Mouse (Mus musculus) stomach, postnatal 0 days (tissue): ENCODE measurements around the gene Dock4.

Experiments
- CTCF ChIP-seq: IDR thresholded peaks from 2 replicates; pipeline ENCODE4 v1.5.1; 2016; ENCODE audit warnings: antibody characterized with exemption, low read depth, mild to moderate bottlenecking, moderate library complexity
- EP300 ChIP-seq: optimal IDR thresholded peaks from 2 replicates; pipeline ENCODE3; 2016; ENCODE audit warnings: antibody characterized with exemption

DNA sequence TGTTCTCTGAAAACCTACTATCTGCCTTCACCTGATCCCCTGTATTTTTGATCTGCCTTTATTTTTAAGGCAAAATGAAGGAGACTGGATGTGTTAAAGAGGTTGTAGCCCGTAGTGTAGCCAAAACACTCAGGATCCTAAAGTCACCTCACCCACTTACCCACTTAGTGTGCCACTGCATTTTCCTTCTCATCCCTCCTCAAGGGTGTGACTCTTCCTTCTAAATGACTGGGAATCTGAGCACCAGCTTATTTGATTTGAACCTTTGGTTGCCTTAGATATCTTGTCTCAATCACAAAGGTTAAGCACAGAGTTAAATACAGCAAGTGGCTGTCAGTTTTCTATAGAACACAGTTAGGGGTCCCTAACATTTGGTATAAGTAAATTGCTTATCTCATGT, 362.2 kb downstream of the Dock4 start:
- TF ChIP-seq CTCF (no peak), EP300 (no peak)
